Mouse (Mus musculus) kidney, adult 2 months (tissue): ENCODE measurements at regions not wholly inside any gene's neighbourhood (a gene's known extent, or its start where the extent isn't known, plus 50 kb on each side); places are given as distances from the start of the nearest gene placed in this dataset.

Experiments
- DNase-seq: peaks from one replicate; pipeline ENCODE4 v3.0.0; 2021
- H3K27ac ChIP-seq: fragments of 200-500 bp; 2 replicates; pipeline ENCODE4 v1.5.1; 2012; ENCODE audit warnings: low read depth, low read length, control low read depth, inconsistent platforms; ENCODE audit not compliant: insufficient read depth
- H3K27me3 ChIP-seq: fragments of 200-500 bp; replicated peaks from 2 replicates; pipeline ENCODE4 v1.6.1; 2012; ENCODE audit warnings: mild to moderate bottlenecking, moderate library complexity, low read length, inconsistent platforms; ENCODE audit not compliant: control insufficient read depth, insufficient read depth
- H3K36me3 ChIP-seq: fragments of 200-500 bp; 2 replicates; pipeline ENCODE4 v1.6.1; 2012; ENCODE audit warnings: mild to moderate bottlenecking, moderate library complexity, low read length, inconsistent platforms; ENCODE audit not compliant: control insufficient read depth, insufficient read depth
- H3K4me1 ChIP-seq: fragments of 200-500 bp; 2 replicates; pipeline ENCODE4 v1.6.1; 2011; ENCODE audit warnings: low read length; ENCODE audit not compliant: control insufficient read depth, insufficient read depth
- H3K4me3 ChIP-seq: fragments of 200-500 bp; 2 replicates; pipeline ENCODE4 v1.5.1; 2011; ENCODE audit warnings: mild to moderate bottlenecking, low read depth, low read length, control low read depth; ENCODE audit not compliant: insufficient read depth
- CTCF ChIP-seq: fragments of 200-500 bp; conservative IDR thresholded peaks from 2 replicates; pipeline ENCODE4 v1.5.1; 2011; ENCODE audit warnings: low read depth, mild to moderate bottlenecking, control low read depth, low read length, moderate library complexity, mixed read lengths; ENCODE audit not compliant: insufficient read depth, insufficient read length
- POLR2A ChIP-seq: fragments of 200-500 bp; IDR thresholded peaks from one replicate; pipeline ENCODE4 v1.6.1; 2011; ENCODE audit warnings: low read depth, low read length, control low read depth
- WGBS: fragments of 180-500 bp; shearing (Covaris S2); methylation state at CpG from one replicate; pipeline ENCODE4 v1.1.7; 2018; 5-methylcytosine and 5-hydroxymethylcytosine counted together

GRCm38 (mm10) chr1:51632851-51633250, 154.6 kb upstream of the Nabp1 start:
- Histone ChIP-seq H3K4me3 (no peak overlapping the region), H3K27ac (no peak overlapping the region), H3K36me3 (no peaks in the 10 kb centered on the region), H3K4me1 (no peaks in the 10 kb centered on the region), H3K27me3 (no peaks in the 10 kb centered on the region)
- WGBS, result 82% methylated on average over 4 of the region's 4 CpGs
- TF ChIP-seq CTCF (no peak), POLR2A (no peak)
- DNase-seq, result no peak

DNA sequence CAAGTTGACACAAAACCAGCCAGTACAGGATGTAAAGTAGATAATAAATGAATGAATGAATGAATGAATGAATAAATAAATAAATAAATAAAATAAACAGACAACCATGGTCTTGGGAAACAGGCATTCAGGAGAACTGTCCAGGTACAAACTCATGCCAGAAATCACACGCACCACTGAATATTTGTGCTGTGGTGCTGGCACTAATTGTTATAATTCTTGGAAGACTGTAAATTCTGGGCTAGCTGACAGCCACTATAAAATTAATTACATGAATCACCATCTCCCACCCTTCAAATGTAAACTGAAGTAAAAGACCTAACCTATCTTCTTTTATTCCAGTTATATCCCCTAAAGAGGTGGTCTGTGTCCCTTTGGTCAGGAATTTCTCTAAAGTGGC, 151.6 kb upstream of the Nabp1 start:
- 49% methylated on average over 1 of the region's 1 CpGs for WGBS
- H3K27ac ChIP-seq, result no peak overlapping the region
- no peaks in the 10 kb centered on the region for H3K4me1 ChIP-seq
- no peaks in the 10 kb centered on the region for H3K27me3 ChIP-seq
- TF ChIP-seq CTCF (no peak), POLR2A (no peak)
- no peaks in the 10 kb centered on the region for H3K36me3 ChIP-seq
- no peak overlapping the region for H3K4me3 ChIP-seq
- DNase-seq, result no peak

DNA sequence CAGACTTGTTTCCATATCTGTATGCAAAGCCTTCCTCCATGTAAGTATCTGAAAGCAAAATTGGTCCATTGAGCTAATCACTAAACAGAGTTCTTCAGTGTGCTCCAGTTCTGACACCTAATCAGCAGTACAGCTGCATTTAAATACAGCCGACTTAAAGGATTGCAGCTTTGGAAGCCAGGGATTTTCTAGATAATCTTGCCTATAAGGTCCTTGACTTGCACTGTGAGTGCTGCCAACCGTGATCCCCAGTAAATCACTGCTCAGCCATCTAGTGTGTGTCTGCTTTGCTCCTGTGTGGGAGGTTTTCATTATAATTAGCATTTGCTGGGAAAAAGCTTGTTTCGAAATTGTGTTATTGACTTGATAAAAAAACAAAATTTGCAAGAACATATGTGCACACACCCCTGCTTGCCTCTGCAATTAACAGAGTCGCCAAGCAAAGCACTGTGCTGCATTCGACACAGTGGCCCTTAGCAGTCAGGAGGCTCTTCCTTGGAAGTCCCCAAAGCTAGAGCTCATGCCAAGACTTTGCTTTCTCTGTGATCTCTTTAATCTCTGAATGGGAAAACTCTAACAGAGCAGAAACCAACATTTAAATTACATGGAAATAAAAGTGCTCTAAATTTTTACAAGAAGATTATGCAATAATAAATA, 150.0 kb upstream of the Nabp1 start:
- Histone ChIP-seq H3K4me3 (no peak overlapping the region), H3K4me1 (no peaks in the 10 kb centered on the region), H3K27ac (no peak overlapping the region), H3K27me3 (no peaks in the 10 kb centered on the region), H3K36me3 (no peaks in the 10 kb centered on the region)
- DNase-seq, result no peak
- TF ChIP-seq CTCF (no peak), POLR2A (no peak)
- WGBS, result 55% methylated on average over 5 of the region's 5 CpGs

GRCm38 (mm10) chr1:51626303-51626702, 148.1 kb upstream of the Nabp1 start:
- WGBS, result 76% methylated on average over 9 of the region's 9 CpGs

DNA sequence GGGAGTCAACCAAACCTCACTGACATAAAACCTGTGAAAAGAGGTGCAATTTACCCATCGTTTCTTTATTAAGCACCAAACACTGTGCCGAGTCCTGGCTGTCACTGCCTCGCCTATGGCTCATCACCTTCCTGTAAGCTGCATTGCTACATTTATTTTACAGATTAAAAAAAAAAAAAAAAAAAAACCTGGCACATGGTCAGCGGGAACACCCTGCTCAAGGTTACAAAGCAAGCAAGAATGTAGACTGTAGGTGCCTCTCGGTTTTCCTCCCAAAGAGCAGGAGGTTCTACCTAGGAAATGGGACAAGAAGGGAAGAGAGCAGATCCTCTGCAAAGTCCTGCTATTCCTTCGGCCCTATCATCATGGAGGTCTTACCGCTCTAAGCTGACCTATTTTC, 146.9 kb upstream of the Nabp1 start:
- TF ChIP-seq POLR2A, result no peak
- no peak for TF ChIP-seq CTCF
- Histone ChIP-seq H3K4me1 (no peaks in the 10 kb centered on the region), H3K36me3 (no peaks in the 10 kb centered on the region), H3K27me3 (no peaks in the 10 kb centered on the region), H3K27ac (no peak overlapping the region), H3K4me3 (no peak overlapping the region)
- WGBS, result 76% methylated on average over 7 of the region's 7 CpGs
- DNase-seq, result no peak

More at GRCm38 (mm10) chr1:51626303-51626702, 148.1 kb upstream of the Nabp1 start:
- no peak overlapping the region for H3K4me3 ChIP-seq
- no peaks in the 10 kb centered on the region for H3K36me3 ChIP-seq
- H3K27me3 ChIP-seq, result no peaks in the 10 kb centered on the region
- no peak for TF ChIP-seq CTCF
- TF ChIP-seq POLR2A, result no peak
- H3K27ac ChIP-seq, result no peak overlapping the region
- no peak for DNase-seq
- no peaks in the 10 kb centered on the region for H3K4me1 ChIP-seq

DNA sequence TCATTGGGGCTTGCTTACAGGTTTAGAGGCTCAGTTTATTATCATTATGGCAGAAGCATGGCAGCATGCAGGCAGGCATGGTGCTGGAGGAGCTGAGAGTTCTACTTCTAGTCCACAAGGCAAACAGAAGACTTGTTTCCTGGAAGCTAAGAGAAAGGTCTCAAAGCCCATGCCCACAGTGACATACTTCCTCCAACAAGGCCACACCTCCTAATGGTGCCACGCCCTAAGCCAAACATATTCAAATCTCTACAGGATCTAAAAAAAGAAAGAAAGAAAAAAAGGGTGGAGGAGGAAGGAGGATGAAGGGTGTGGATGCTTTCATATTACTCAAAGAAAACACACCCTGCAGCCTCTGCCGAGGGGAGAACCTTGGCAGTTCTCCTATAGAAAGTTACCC, 146.3 kb upstream of the Nabp1 start:
- no peaks in the 10 kb centered on the region for H3K36me3 ChIP-seq
- no peak overlapping the region for H3K27ac ChIP-seq
- TF ChIP-seq CTCF (no peak), POLR2A (no peak)
- no peaks in the 10 kb centered on the region for H3K27me3 ChIP-seq
- DNase-seq, result no peak
- H3K4me3 ChIP-seq, result no peak overlapping the region
- no peaks in the 10 kb centered on the region for H3K4me1 ChIP-seq
- 81% methylated on average over 2 of the region's 2 CpGs for WGBS

DNA sequence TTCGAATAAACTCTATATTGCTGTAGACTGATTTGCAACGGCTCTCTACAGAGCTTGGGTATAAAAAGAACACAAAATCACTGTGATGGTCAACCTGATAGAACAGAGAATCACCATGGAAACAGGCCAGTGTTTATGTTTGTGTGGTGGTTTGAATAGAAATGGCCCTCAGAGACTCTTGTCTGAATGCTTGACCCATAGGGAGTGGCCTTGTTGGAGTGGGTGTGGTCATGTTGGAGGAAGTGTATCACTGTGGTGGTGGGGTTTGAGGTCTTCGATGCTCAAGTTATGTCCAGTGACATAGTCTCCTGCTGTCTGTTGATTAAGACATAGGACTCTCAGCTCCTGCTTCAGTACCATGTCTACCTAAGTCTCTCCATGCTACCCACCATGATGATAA, 144.8 kb upstream of the Nabp1 start:
- DNase-seq, result no peak
- TF ChIP-seq POLR2A (no peak), CTCF (no peak)
- Histone ChIP-seq H3K27ac (no peak overlapping the region), H3K4me1 (no peaks in the 10 kb centered on the region), H3K36me3 (no peaks in the 10 kb centered on the region), H3K27me3 (no peaks in the 10 kb centered on the region), H3K4me3 (no peak overlapping the region)
- WGBS, result 86% methylated on average over 3 of the region's 3 CpGs
